Mouse (Mus musculus): Measurements from ENCODE around the gene Nt5m.

GRCm38 (mm10) chr11:59793390-59793789 is 45.9 kb upstream of the Nt5m start:
- TF ChIP-seq CTCF (IDR thresholded peaks at IDR 0.05; ENCODE audit: borderline replicate concordance, extremely low read depth, insufficient read depth, insufficient read length): no peak
- no peak for TF ChIP-seq POLR2A (IDR thresholded peaks at IDR 0.05; ENCODE audit: borderline replicate concordance, extremely low read depth, insufficient read depth, insufficient read length, poor library complexity, severe bottlenecking)
